Mouse (Mus musculus): Measurements from ENCODE around the gene Wfdc1.

DNA sequence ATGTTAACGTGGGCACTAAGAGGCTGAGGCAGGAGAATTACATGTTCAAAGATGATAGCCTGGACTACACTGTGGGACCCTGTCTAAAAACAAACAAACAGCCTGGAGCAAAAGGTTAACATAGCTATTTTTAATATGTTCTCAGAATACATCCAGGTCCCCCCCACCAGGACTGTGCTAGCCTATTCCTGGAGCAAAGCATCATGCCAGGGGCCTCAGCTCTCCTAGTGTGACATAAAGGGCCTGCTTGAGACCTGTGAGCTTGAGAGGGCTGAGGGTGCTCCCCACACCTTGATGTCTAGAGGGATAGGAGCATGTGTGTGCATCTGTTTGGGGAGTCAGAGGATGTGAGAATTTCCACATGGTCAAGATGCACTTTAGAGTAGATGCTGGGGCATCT lies 42.4 kb upstream of the Wfdc1 start:
- no peak for TF ChIP-seq FLI1 (IDR thresholded peaks at IDR 0.05; ENCODE audit: low read length)
- no peak for TF ChIP-seq GATA1 (IDR thresholded peaks at IDR 0.05; ENCODE audit: borderline replicate concordance, low read length)

Measured in megakaryocyte, embryonic 14.5 days (primary cell).